Mouse (Mus musculus) liver, postnatal 0 days (tissue): ENCODE data around the gene Usp24.
"Not testable (repeated sequence)": the region's sequence is repeated elsewhere in the genome, so short reads cannot be mapped to it uniquely, and the experiment has no call there.

Experiments
- CTCF ChIP-seq: sonication (generic); IDR thresholded peaks from 2 replicates; pipeline ENCODE4 v1.5.1; 2016; ENCODE audit warnings: antibody characterized with exemption, low read depth
- EP300 ChIP-seq: IDR thresholded peaks from 2 replicates; pipeline ENCODE4 v1.6.1; 2016; ENCODE audit warnings: antibody characterized with exemption, low read depth, mild to moderate bottlenecking

DNA sequence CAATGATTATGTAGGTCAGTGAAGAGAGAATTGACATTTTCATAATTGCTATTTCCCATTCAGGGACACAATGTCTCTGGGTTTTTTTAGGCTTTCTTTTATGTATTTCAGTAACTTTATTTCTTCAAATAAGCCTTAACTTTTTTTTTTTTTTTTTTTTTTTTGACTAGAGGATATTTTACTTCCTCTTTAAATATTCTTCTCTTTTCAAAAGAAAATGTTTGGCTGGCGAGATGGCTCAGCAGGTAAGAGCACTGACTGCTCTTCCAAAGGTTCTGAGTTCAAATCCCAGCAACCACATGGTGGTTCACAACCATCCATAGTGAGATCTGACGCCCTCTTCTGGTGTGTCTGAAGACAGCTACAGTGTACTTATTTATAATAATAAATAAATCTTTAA lies 39.0 kb downstream of the Usp24 start:
- not testable (repeated sequence) for TF ChIP-seq CTCF, EP300
